Mouse (Mus musculus) c-Kit-positive CD71-positive TER-119-positive erythroid progenitor cells, embryonic 14.5 days (primary cell): ENCODE data around the gene Prg3.

Source experiments
- DNase-seq: peaks from one replicate; pipeline ENCODE4 v3.0.0-alpha.2; 2013; ENCODE audit warnings: low spot score

The Prg3 gene

GRCm38 (mm10) chr2:84996376-84996775 is 8.4 kb downstream of the Prg3 start:
- DNase-seq, result no peak

- DNase-seq, result no peak
Measured at GRCm38 (mm10) chr2:84999486-85000181, 11.6 kb downstream of the Prg3 start.

GRCm38 (mm10) chr2:85001497-85001896 is 13.5 kb downstream of the Prg3 start:
- no peak for DNase-seq

- DNase-seq, result no peak
Measured at GRCm38 (mm10) chr2:85002575-85002974, 14.6 kb downstream of the Prg3 start.

GRCm38 (mm10) chr2:85004341-85004740 is 16.3 kb downstream of the Prg3 start:
- no peak for DNase-seq

- DNase-seq, result no peak
Measured at GRCm38 (mm10) chr2:85006600-85006999, 18.6 kb downstream of the Prg3 start.

- peak; percentile 61 for DNase-seq
Measured at GRCm38 (mm10) chr2:85007729-85008128, 19.7 kb downstream of the Prg3 start.

GRCm38 (mm10) chr2:85009212-85009611 is 21.2 kb downstream of the Prg3 start:
- no peak for DNase-seq

- peak; percentile 87 for DNase-seq
Measured at GRCm38 (mm10) chr2:85011906-85012604, 24.0 kb downstream of the Prg3 start.

GRCm38 (mm10) chr2:85012679-85013078 is 24.7 kb downstream of the Prg3 start:
- peak; percentile 57 for DNase-seq

GRCm38 (mm10) chr2:85013826-85014587 is 26.0 kb downstream of the Prg3 start:
- no peak for DNase-seq

- no peak for DNase-seq
Measured at GRCm38 (mm10) chr2:85014588-85014982, 26.6 kb downstream of the Prg3 start.

GRCm38 (mm10) chr2:85022043-85022442 is 34.0 kb downstream of the Prg3 start:
- DNase-seq, result no peak

- DNase-seq, result no peak
Measured at GRCm38 (mm10) chr2:85026178-85026577, 38.2 kb downstream of the Prg3 start.

GRCm38 (mm10) chr2:85027281-85027680 is 39.3 kb downstream of the Prg3 start:
- DNase-seq, result no peak

- no peak for DNase-seq
Measured at GRCm38 (mm10) chr2:85029897-85030296, 41.9 kb downstream of the Prg3 start.

GRCm38 (mm10) chr2:85030989-85031388 is 43.0 kb downstream of the Prg3 start:
- no peak for DNase-seq

GRCm38 (mm10) chr2:85033121-85033520 is 45.1 kb downstream of the Prg3 start:
- no peak for DNase-seq

- no peak for DNase-seq
Measured at GRCm38 (mm10) chr2:85034169-85034568, 46.2 kb downstream of the Prg3 start.

- DNase-seq, result peak; percentile 19
Measured at GRCm38 (mm10) chr2:85036507-85037046, 48.6 kb downstream of the Prg3 start.

- peak; percentile 89 for DNase-seq
Measured at GRCm38 (mm10) chr2:85037047-85038026, 49.3 kb downstream of the Prg3 start, which contains the start of the genes Ssrp1 and P2rx3. TSS of gene Ssrp1 (plus strand) at chr2:85037234. TSS of gene P2rx3 (minus strand) at chr2:85037462.
